Mouse (Mus musculus) myocyte (in vitro differentiated cells): Measurements from ENCODE around the gene Olfr1444. TPM values are rescaled to one million over a fixed set of nuclear protein-coding genes. Genes with fewer than 3 reads are reported as not detected.

Source experiments
- polyA plus RNA-seq: library from polyadenylated mRNA; unstranded; fragments of >200 nt; fragmentation: generic; extraction: Trizol; gene quantifications from one replicate; pipeline ENCODE4 v1.2.1, GENCODE M21; 2012; ENCODE audit warnings: missing spikeins

The Olfr1444 gene
- polyA plus RNA-seq, 1 experiment, result not detected

Other genes with a start within 250 kb of the Olfr1444 start
- not detected for gene Glyat, start 224.0 kb upstream of the Olfr1444 start, polyA plus RNA-seq
- gene Olfr1442, start 186.8 kb upstream of the Olfr1444 start, polyA plus RNA-seq, result not detected
- gene Olfr1443, start 179.2 kb upstream of the Olfr1444 start, polyA plus RNA-seq, result not detected
- not detected for gene Keg1, start 161.5 kb upstream of the Olfr1444 start, polyA plus RNA-seq
- 1.0 TPM for gene Cntf, start 91.7 kb upstream of the Olfr1444 start, polyA plus RNA-seq
- gene Zfp91, start 61.2 kb upstream of the Olfr1444 start, polyA plus RNA-seq, result 28.9 TPM
- gene Lpxn, start 61.1 kb upstream of the Olfr1444 start, polyA plus RNA-seq, result 0.18 TPM
- not detected for gene Gm5244, start 10.6 kb upstream of the Olfr1444 start, polyA plus RNA-seq
- not detected for gene Olfr1445, start 26.6 kb downstream of the Olfr1444 start, polyA plus RNA-seq
- not detected for gene Olfr1446, start 36.2 kb downstream of the Olfr1444 start, polyA plus RNA-seq
- gene Olfr1447, start 46.5 kb downstream of the Olfr1444 start, polyA plus RNA-seq, result not detected
- not detected for gene Olfr1448, start 67.1 kb downstream of the Olfr1444 start, polyA plus RNA-seq
- not detected for gene Olfr1449, start 73.6 kb downstream of the Olfr1444 start, polyA plus RNA-seq
- not detected for gene Olfr1450, start 93.0 kb downstream of the Olfr1444 start, polyA plus RNA-seq
- not detected for gene Olfr1451, start 137.7 kb downstream of the Olfr1444 start, polyA plus RNA-seq
- gene Olfr1453, start 171.0 kb downstream of the Olfr1444 start, polyA plus RNA-seq, result not detected
- not detected for gene Olfr1454, start 203.3 kb downstream of the Olfr1444 start, polyA plus RNA-seq
- not detected for gene Olfr1457, start 240.6 kb downstream of the Olfr1444 start, polyA plus RNA-seq
- not detected for gene Olfr1458, start 249.5 kb downstream of the Olfr1444 start, polyA plus RNA-seq